Mouse (Mus musculus): Measurements from ENCODE around the gene Duoxa2.

DNA sequence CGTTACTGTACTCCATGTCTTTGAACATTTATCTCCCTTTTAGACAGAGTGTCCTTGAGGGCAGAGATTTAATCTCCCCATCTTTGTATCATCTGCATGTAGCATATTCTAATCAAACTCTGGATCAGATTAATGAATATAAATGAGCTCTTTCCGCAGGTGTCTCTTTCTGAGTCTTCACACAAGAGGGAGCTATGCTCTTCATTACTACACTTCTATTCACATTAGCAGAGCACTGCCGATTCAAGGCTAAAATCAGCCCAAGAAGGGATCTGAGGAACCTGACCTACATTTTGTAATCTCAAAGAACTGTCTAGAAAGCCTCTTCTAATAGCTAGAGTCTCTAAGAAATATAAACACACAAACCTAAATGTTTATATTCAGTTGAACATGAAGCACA is 10.9 kb downstream of the Duoxa2 start:
- TF ChIP-seq CTCF (IDR thresholded peaks at IDR 0.05; ENCODE audit: low read depth, low read length) = no peak
- no peak for TF ChIP-seq POLR2A (IDR thresholded peaks at IDR 0.05; ENCODE audit: extremely low read depth, insufficient read depth, low read length)
